Mouse (Mus musculus) spleen, postnatal 36 days (tissue): Measurements from ENCODE around the gene Gcgr.
A peak's percentile ranks its signal among the peaks of the same experiment; 100 is the strongest.

Source experiments
- DNase-seq, 2 experiments: peaks; one replicate each; pipeline ENCODE4 v3.0.0; 2022; ENCODE audit warnings: low spot score in 2 of 2, mixed read lengths in 1 of 2

The Gcgr gene

DNA sequence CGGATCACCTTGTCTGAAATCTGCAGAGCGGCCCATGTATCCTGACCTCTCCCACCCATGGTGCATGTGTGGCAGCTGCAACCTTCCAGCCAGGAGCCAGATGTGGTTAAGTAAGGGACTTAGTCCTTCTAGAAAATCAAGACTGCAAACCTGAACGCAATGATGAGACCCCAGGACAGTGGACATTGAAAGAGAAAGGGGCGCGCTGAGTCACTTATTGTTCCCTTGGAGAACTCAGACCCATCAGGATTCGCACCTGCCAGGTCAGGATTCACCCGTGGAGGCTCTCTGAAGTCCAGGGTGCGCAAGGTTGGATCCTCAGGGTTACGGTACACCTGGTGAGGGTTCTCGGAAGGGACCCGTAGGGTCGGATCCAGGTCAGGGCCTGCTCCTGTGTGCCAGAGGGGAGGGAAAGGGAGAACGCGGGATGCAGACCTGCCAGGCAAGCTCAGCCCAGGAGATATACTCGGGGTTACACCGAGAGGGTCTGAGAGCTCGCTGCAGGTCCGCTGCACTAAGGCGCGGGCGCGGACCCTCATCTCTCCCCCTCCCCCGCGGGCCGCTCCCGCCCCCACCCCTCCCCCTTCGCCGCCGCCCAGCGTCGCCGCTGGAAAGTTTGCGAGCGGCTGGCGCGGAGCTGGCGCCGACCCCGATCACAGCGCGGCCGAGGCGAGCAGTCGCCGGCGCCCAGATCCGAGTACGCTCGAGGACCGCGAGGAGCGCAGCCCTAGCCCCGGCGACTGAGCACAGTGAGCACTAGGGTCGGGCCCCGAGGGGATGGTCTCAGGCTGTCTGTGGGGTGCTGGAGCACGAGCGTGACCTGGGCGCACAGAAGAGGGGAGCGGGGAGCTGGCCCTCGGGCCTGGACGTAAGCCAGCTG lies at the start of gene Gcgr:
TSS of gene Gcgr (plus strand) at position 615 of the 880 bp plus-strand sequence.
- no peak for DNase-seq

DNA sequence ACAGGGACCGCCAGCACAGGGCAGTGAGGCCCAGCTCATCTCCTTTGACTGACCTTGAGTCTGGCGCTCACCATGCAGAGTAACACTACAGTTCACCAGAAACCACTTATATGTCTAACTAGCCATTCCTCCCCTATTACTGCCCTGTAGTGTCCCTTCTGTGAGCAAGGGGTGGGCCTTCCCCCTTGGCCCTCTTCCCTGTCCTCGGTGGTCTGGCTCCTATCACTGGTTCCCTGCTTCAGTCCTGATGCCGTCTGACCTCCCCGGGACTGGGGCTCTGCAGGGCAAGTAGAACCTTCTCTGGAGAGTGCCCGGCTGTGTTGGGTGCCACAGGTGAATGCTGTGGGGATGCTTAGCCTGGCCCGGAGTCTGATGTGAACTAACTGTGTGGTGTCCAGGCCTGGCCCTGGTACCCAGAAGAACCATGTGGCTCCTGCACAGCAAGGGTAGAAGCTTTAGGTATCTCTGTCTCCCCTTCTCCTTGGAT lies 47.0 kb upstream of the Gcgr start:
- DNase-seq = no peak

GRCm38 (mm10) chr11:120484265-120484981 lies 46.1 kb upstream of the Gcgr start, which contains the start of gene Mrpl12:
Mrpl12 (plus strand) TSS chr11:120484613.
- DNase-seq = peak; percentile 88 to 91

DNA sequence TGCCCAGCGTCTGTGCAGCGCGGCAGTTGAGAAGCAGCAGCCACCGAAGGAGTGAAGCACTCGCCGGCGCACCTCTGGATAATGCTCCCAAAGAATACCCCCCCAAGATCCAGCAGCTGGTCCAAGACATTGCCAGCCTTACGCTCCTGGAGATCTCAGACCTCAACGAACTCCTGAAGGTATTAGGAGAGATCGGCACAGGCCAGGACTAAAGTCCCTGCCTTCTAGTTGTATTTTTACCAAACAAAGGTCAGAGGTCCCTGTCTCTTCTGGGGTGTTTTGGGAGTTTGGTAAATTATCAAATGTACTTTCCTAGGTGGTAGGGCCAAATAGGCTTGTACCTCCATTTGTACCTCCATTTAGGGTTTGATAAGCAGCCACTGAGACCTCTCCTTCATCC lies 45.2 kb upstream of the Gcgr start:
- DNase-seq = no peak

DNA sequence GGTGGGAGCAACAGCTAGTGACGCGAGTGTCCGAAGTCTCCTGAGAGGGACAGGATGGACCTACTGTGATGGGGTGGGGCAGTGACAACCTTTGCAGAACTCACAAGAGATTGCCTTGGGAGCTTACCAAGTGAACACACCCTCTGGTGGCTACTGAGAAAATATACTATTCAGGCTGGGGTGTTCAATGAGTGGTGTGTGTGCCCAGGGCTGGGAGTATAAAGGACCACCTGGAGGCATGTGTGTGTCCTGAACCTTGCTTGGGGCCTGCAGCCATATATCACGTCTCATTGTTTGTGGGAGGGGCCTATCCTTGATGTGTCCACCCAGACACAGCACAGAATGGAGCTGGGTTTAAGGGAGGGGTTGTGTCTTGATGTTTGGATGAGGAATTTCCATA lies 42.0 kb upstream of the Gcgr start:
- DNase-seq = no peak

GRCm38 (mm10) chr11:120489054-120489761 lies 41.3 kb upstream of the Gcgr start:
- peak; percentile 67 to 77 for DNase-seq

- no peak for DNase-seq
These were observed 40.0 kb upstream of the Gcgr start for GRCm38 (mm10) chr11:120490291-120491046.

DNA sequence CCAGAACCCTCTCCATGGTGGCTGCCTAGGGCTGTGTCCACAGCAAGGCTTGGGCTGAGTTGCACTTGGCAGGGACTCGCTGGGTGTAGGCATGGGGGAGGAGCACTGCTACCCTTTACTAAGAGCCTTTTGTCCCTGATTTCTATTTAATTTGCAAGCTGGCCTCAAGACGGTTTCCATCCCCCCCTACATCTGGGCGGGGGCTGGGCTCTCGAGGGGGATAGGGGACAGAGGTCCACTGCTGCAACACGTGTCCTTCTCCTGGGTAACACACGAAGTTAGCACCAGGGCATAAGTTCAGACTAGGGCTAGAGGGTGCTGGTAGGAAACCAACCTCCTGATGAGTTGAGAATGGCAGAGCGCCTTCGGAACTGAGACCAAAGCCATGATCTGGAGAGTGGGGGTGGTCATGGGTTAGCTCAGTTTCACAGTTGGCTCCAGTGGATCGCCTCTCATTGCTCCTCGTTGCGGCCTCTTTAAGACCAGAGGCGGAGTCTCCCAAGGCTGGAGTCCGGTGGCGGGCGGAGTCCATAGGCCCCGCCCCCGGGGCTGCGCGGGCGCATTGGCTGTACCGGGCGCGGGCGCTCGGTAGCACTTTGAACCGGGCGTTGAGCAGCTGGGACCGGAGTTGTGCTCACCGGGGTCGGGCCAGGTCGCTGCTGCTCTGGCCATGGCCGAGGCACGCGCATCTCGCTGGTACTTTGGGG lies 39.0 kb upstream of the Gcgr start, which contains the start of gene Slc25a10:
TSS of gene Slc25a10 (plus strand) at position 524 of the 707 bp plus-strand sequence.
- peak; percentile 85 to 89 for DNase-seq

DNA sequence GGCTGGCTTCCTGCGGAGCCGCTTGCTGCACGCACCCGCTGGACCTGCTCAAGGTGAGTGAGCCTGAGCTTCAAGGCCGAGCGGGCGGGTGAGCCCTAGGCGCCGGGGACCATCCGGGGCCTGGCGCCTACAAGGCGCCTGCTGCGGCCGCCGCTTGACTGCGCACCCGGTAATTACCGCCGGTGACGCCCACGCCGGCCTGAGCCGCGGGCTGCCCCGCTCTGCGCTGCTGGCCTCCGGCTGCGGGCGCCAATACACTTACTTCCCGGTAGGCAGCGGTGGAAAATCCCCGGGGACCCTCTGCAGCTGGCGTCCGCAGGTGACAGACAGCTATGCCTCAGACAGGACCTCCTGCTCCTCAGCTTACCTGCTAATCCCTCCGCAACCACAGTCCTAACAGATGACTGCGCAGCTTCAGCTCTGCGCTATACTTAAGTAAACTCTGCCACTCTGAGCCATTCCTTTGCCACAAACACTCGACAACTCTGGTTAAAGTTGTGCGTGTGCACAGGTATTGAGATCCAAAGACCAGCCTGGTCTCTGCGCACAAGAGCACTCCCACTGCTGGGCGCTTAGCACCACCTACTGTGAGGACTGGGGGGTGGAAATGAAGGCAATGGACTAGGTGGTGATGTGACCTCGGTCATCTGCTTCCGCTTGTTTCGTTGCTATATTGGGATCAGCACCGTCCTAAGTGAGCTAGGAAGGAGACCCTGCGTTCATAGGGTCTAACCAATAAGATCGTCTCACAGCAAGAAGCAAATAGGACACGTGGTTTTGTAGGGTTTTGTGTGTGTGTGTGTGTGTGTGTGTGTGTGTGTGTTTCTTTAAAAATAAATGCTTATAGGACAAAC lies 38.2 kb upstream of the Gcgr start:
- DNase-seq = peak; percentile 43 to 60

GRCm38 (mm10) chr11:120492878-120493203 lies 37.7 kb upstream of the Gcgr start:
- no peak for DNase-seq

- DNase-seq = no peak
These were observed 37.1 kb upstream of the Gcgr start for GRCm38 (mm10) chr11:120493351-120493750.

GRCm38 (mm10) chr11:120493911-120494310 lies 36.6 kb upstream of the Gcgr start:
- DNase-seq = no peak

DNA sequence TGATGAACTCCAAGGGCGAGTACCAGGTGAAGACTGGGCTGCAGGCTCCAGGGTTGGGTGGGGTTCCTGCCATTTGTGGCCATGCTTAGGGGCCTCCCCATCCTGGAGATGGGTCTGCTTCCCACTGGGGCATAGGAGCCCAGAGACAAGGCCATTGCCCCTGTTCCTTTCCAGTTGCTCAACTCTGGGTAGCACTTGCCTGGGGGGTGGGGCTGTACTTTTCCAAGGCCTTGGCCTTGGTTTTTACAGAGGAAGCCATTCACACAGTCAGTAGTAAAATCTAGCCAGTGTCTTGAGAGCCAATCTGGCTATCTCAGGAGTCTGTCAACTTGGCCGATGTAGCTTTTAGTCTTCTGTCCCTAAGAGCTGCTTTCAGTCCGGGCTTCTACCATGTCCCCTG lies 33.1 kb upstream of the Gcgr start:
- no peak for DNase-seq

- no peak for DNase-seq
These were observed 32.3 kb upstream of the Gcgr start for GRCm38 (mm10) chr11:120498226-120498625.

GRCm38 (mm10) chr11:120498891-120499290 lies 31.6 kb upstream of the Gcgr start:
- DNase-seq = no peak

DNA sequence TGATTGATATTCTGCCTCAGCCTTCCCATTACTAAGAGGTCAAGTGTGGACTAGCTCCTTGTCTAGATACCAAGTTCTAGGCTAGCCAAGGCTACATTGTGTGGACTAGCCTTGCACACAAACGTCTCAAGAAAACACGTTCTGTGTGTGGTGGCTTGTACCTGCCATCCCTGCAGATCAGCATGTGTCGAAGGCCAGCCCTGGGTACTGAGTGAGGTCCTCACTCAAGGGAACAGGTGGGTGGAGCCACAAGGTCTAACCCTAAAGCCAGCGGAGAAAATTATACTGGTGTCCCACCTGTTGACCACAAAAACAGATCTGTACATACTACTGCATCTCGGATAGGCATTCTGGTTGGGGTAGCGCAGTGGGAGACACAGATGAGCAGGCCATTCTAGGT lies 30.6 kb upstream of the Gcgr start:
- DNase-seq = no peak

DNA sequence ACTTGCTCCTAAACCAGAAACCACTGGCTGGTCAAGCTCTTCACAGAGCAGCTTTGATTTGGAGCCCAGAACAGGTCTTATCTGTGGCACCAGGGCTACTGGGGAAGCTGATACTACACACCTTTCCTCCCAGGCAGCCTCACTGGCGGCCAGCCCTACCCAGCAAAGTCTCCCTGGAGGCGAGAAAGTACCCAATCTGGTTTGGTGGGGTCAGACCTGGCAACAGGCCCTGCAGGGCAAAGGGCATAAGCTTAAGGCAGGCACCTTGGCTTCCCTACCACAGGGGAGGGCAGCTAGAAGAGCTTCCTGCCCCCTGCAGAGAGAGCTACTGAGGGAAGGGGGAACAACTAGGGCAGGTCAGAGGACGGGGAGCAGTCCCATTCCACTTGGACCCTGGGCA lies 30.1 kb upstream of the Gcgr start:
- DNase-seq = no peak

DNA sequence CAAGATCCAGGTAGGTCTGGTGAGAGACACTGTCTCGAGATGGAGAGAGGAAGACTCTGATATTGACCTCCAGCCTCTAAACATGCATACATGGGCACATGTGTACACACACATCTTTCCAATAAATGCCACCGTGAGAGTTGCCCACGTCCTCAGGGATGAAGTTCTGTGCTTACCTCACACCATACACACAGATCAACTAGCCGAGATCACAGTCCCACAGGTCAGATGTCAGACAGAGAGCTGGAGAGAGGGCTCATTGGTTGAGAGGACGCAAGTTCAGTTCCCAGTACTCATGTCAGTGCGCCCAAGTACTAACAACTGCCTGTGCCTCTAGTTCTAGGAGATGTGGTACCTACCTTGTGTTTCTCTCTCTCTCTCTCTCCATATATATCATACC lies 29.5 kb upstream of the Gcgr start:
- no peak for DNase-seq

GRCm38 (mm10) chr11:120501701-120502100 lies 28.8 kb upstream of the Gcgr start:
- no peak for DNase-seq

- DNase-seq = no peak
These were observed 24.8 kb upstream of the Gcgr start for GRCm38 (mm10) chr11:120505661-120506060.
